Mouse (Mus musculus) kidney, adult 11 months (tissue): Measurements from ENCODE around the gene Hsdl1.

Source experiments
- DNase-seq: peaks from one replicate; pipeline ENCODE4 v3.0.0; 2022

The Hsdl1 gene

GRCm38 (mm10) chr8:119516674-119517073 is 58.3 kb downstream of the Hsdl1 start:
- no peak for DNase-seq

DNA sequence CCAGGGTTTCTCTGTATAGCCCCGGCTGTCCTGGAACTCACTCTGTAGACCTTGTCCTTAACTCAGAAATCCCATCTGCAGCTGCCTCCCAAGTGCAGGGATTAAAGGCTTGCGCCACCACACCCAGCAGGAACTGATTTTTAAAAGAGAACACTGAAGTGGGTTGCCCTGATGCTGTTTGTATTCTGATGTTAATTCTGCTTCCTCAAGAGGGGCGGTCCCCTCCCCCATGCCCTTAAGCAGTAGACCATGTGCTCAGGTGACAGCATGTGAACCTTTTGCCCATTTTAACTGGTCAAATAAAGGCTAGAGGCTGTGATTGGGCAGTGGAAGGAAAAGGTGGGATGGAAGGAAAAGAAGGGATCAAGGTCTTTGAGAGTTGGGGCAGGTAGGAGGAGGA is 59.2 kb downstream of the Hsdl1 start:
- DNase-seq: no peak

- DNase-seq: no peak
Measured at GRCm38 (mm10) chr8:119514940-119515339, 60.0 kb downstream of the Hsdl1 start.

DNA sequence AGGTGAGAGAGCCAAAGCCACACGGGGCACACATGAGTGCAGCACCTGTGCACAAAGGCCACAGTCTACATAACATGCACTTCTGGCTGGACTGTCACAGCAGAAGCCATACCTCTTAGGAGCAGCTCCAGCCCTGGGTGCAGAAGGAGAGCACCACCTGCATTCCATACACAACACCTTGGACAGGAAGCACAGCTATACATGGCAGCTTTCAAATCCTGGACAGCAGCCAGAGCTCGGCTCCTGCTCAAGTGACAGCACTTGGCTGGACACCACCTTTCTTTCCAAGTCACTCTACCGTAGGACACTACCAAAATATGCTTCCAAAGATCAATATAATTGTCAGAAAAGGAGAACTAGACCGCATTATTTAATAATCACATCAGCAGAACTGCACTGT is 61.6 kb downstream of the Hsdl1 start:
- DNase-seq: no peak
